Mouse (Mus musculus) left cerebral cortex, postnatal 4 days (tissue): ENCODE measurements around the gene Rela. TPM values are rescaled to one million over a fixed set of nuclear protein-coding genes. Genes with fewer than 3 reads are reported as not detected.

Experiments used
- DNase-seq: peaks from one replicate; pipeline ENCODE4 v3.0.0-alpha.2; 2022
- intact Hi-C: fragments of 180-260 bp; cut with DNase I; formaldehyde crosslinking; loops from one replicate; pipeline ENCODE4 v1.15.1; 2025
- microRNA-seq: library from miRNA; unstranded; fragments of <30 nt; microRNA quantifications from one replicate; pipeline ENCODE4 v1.2.0, GENCODE M21; 2022
- total RNA-seq, 2 experiments: library from RNA; stranded (reverse); gene quantifications; 2 replicates each; pipeline ENCODE4 v1.2.3; 2021

Gene Rela
- total RNA-seq, 2 experiments from 2014 or later: 29.6 to 34.8 TPM

GRCm38 (mm10) chr19:5692913-5693396, 55.7 kb downstream of the Rela start:
- intact Hi-C loops: no loop called here
- no peak for DNase-seq

DNA sequence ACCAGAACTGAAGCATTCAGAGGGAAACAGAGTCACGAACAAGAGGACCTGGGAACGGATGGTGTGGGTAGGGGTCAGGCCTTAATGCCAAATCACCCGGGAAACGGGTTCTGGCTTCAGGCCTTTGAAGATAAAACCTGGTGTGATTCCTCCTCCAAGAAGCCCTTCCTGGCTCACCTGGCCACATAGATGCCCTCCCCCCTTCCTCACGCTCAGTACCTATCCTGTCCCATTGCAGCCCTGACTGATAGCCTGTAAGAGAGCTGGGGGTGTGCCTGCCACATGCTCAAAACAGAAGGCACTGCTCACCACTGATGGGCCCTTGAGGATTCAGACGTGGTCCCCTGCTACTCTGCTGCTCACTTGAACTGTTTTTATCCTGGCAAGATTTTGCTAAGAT, 56.5 kb downstream of the Rela start:
- no peak for DNase-seq
- intact Hi-C loops: no loop called here

DNA sequence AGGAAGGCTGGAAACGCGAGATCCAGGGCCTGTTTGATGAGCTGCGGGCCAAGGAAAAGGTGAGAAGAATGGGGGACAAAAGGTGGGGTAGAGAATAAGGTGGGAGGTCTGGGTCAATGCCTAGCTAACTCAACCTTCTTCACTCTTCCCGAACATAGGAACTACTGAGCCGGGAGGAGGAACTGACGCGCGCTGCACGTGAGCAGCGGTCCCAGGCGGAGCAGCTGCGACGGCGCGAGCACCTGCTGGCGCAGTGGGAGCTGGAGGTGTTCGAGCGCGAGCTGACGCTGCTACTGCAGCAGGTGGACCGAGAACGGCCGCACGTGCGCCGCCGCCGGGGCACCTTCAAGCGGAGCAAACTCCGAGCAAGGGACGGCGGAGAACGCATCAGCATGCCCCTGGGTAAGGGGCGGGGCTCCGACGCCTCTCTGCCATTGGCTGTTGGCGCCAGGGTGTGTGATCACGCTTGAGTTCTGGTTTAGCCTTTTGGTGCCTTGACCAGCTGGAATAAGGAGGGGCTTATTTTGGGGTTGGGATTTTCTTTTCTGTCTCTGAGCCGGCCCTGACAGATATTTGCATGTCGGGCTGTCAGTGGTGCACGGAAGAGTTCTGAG, 58.7 kb downstream of the Rela start:
- no peak for DNase-seq

More for the DNA sequence above, 58.7 kb downstream of the Rela start:
- intact Hi-C loops: no loop called here

Small RNA genes lying within 50 kb of the gene (microRNA-seq; reads per million reads assigned to microRNA genes)
- gene Mir6987: not detected

Other genes with a start within 250 kb of the Rela start
- 100 to 1,000 TPM in 1 of 2 experiments, 10 to 100 TPM in 1; 84.2 to 101 TPM for gene Sart1, start 248.8 kb upstream of the Rela start, total RNA-seq
- gene Tsga10ip, start 235.0 kb upstream of the Rela start, total RNA-seq: not detected
- gene Drap1, start 212.5 kb upstream of the Rela start, total RNA-seq: 100 to 1,000 TPM; 256 to 263 TPM
- 10 to 100 TPM; 49.9 to 51.7 TPM for gene AI837181, start 212.3 kb upstream of the Rela start, total RNA-seq
- gene Fosl1, start 189.9 kb upstream of the Rela start, total RNA-seq: not detected
- gene Ccdc85b, start 179.6 kb upstream of the Rela start, total RNA-seq: 10 to 100 TPM; 20.8 to 21.6 TPM
- gene Fibp, start 176.9 kb upstream of the Rela start, total RNA-seq: 100 to 1,000 TPM; 124 to 139 TPM
- gene Ctsw, start 169.0 kb upstream of the Rela start, total RNA-seq: 1 to 10 TPM; 1.3 to 2.1 TPM
- gene Efemp2, start 163.5 kb upstream of the Rela start, total RNA-seq: 10 to 100 TPM; 23.7 to 25.4 TPM
- 10 to 100 TPM; 40.2 to 43.7 TPM for gene Mus81, start 149.1 kb upstream of the Rela start, total RNA-seq
- gene Cfl1, start 147.0 kb upstream of the Rela start, total RNA-seq: 1,000 to 10,000 TPM; 2,142 to 2,227 TPM
- 1 to 10 TPM; 9.3 to 9.6 TPM for gene 1700020D05Rik, start 133.7 kb upstream of the Rela start, total RNA-seq
- gene Snx32, start 126.9 kb upstream of the Rela start, total RNA-seq: 10 to 100 TPM; 64.8 to 67.7 TPM
- not detected for gene Ovol1, start 76.8 kb upstream of the Rela start, total RNA-seq
- gene Ap5b1, start 69.5 kb upstream of the Rela start, total RNA-seq: 10 to 100 TPM; 11.6 to 12.2 TPM
- 10 to 100 TPM; 47.3 to 49.7 TPM for gene Rnaseh2c, start 35.6 kb upstream of the Rela start, total RNA-seq
- 10 to 100 TPM; 84.6 to 98.4 TPM for gene Kat5, start 27.2 kb upstream of the Rela start, total RNA-seq
- gene Sipa1, start 26.2 kb downstream of the Rela start, total RNA-seq: 10 to 100 TPM; 31.1 to 33.3 TPM
- gene Map3k11, start 51.3 kb downstream of the Rela start, total RNA-seq: 10 to 100 TPM; 14.3 to 14.6 TPM
- gene Pcnx3, start 51.4 kb downstream of the Rela start, total RNA-seq: 10 to 100 TPM; 87.7 to 91.7 TPM
- gene Kcnk7, start 66.9 kb downstream of the Rela start, total RNA-seq: not detected
- 10 to 100 TPM; 41.9 to 48.6 TPM for gene Ehbp1l1, start 88.8 kb downstream of the Rela start, total RNA-seq
- 10 to 100 TPM; 72.4 to 72.5 TPM for gene Fam89b, start 92.2 kb downstream of the Rela start, total RNA-seq
- 10 to 100 TPM; 23.8 to 23.9 TPM for gene Ltbp3, start 103.4 kb downstream of the Rela start, total RNA-seq
- 10 to 100 TPM; 81.7 to 81.8 TPM for gene Scyl1, start 133.9 kb downstream of the Rela start, total RNA-seq
- gene Frmd8, start 237.8 kb downstream of the Rela start, total RNA-seq: 10 to 100 TPM; 12.1 to 13.4 TPM
- 1 to 10 TPM; 1.4 to 2.0 TPM for gene Slc25a45, start 240.3 kb downstream of the Rela start, total RNA-seq